Mouse (Mus musculus) hindbrain, embryonic 10.5 days (tissue): ENCODE measurements at regions not wholly inside any gene's neighbourhood (a gene's known extent, or its start where the extent isn't known, plus 50 kb on each side); places are given as distances from the start of the nearest gene placed in this dataset.

Experiments
- DNase-seq: peaks from one replicate; pipeline ENCODE4 v3.0.0-alpha.2; 2017; ENCODE audit warnings: low spot score
- H3K27ac ChIP-seq: fragments of 300-500 bp; sonication (generic); 2 replicates; pipeline ENCODE4 v1.5.1; 2016; ENCODE audit warnings: mild to moderate bottlenecking, moderate library complexity
- H3K27me3 ChIP-seq: fragments of 300-500 bp; sonication (generic); 2 replicates; pipeline ENCODE4 v1.6.1; 2016; ENCODE audit warnings: mild to moderate bottlenecking; ENCODE audit not compliant: poor library complexity, insufficient read depth, severe bottlenecking
- H3K36me3 ChIP-seq: fragments of 300-500 bp; sonication (generic); 2 replicates; pipeline ENCODE4 v1.6.1; 2016; ENCODE audit warnings: mild to moderate bottlenecking, moderate library complexity
- H3K4me1 ChIP-seq: fragments of 300-500 bp; sonication (generic); replicated peaks from 2 replicates; pipeline ENCODE4 v1.6.1; 2016; ENCODE audit warnings: mild to moderate bottlenecking
- H3K4me3 ChIP-seq: fragments of 300-500 bp; sonication (generic); 2 replicates; pipeline ENCODE4 v1.5.1; 2016; ENCODE audit warnings: mild to moderate bottlenecking, moderate library complexity
- H3K9me3 ChIP-seq: fragments of 300-500 bp; sonication (generic); 2 replicates; pipeline ENCODE4 v1.6.1; 2016; ENCODE audit warnings: mild to moderate bottlenecking, moderate library complexity
- WGBS: fragments of 180-500 bp; shearing (Covaris S2); methylation state at CpG from one replicate; pipeline ENCODE4 v1.1.7; 2016; 5-methylcytosine and 5-hydroxymethylcytosine counted together

DNA sequence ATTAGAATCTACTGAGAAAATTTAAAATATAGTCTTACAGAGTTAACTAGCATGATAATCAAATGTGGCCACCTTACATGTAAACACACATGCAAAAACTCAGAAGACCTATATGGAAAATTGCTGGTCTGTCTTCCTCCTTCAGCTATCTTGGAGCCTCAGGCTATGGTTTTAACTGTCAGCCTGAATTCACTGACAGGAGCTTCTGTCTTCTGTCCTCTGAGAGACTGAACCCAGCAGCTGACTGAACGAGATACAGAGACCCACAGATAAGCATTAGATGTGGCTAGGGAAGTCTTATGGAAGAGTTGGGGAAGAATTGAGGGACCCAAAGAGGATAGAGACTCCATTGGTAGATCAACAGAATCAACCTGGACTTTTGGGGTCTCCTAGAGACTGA lies 360.0 kb upstream of the Meox2 start:
- WGBS = 73% methylated on average over 1 of the region's 1 CpGs
- no peaks in the 10 kb centered on the region for H3K4me1 ChIP-seq

DNA sequence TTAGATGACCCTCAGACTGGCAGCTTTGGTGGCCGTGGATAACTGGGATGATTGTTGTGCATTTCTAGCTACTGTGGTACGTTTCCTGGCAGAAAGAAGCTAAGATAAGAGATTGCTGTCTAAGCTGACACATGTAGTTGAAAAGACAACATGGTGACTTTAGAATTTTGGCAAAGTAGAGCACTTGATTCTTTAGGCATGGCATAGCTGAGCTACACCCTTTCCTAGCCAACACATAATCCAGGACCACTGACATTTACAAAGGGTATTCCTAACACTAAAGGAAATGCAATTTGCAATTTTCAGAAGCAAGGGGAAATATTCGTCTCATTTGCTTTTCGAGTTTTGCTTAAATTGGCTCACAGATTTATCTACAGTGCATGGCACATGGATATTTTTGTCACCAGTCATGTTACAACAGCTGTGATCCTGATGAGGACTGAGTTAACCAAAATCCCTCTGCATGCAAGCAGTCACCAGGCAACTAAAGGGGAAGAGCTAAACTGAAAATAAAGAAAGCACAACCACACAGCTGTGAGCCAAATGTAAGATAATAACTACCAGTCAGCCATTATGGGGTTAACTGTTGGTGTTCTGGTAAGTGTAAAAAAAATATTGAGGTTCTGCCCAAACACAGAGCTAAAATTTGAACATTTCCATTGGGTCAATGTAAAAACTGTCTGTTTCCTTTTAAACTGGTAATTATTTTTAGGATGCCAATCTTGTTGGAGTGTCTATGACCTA lies 342.9 kb upstream of the Meox2 start:
- Histone ChIP-seq H3K36me3 (no peaks in the 10 kb centered on the region), H3K4me1 (no peaks in the 10 kb centered on the region), H3K9me3 (no peaks in the 10 kb centered on the region), H3K27me3 (no peaks in the 10 kb centered on the region), H3K4me3 (no peak overlapping the region), H3K27ac (no peak overlapping the region)
- 81% methylated on average over 4 of the region's 4 CpGs for WGBS
- no peak for DNase-seq

More for the DNA sequence above, 360.0 kb upstream of the Meox2 start:
- H3K27ac ChIP-seq = no peak overlapping the region
- H3K27me3 ChIP-seq = no peaks in the 10 kb centered on the region
- H3K4me3 ChIP-seq = no peak overlapping the region
- no peak for DNase-seq
- 0 out of 2 replicates have a peak, but pooled peaks cover 4% of the 10 kb centered on the region for H3K9me3 ChIP-seq
- no peaks in the 10 kb centered on the region for H3K36me3 ChIP-seq

DNA sequence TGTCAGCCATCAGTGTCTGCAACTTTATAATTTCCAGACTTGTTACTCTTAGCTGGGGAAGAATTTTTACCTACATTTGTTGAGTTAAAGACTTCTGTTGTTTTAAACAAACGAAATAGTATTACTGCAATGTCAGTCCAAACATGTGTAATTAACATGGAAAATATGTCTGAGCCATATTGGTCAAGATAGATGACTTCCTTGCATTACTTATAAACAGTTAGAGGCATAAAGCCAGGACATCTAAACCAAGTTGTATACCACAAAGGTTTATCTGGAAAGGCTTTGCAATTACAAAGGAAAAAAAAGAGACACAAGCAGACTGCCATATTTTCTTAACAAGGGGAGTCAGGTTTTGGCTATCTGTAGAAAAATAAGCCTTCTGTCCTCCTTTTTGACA lies 342.2 kb upstream of the Meox2 start:
- 58% methylated on average over 1 of the region's 1 CpGs for WGBS
- Histone ChIP-seq H3K27ac (no peak overlapping the region), H3K4me3 (no peak overlapping the region), H3K9me3 (no peaks in the 10 kb centered on the region), H3K36me3 (no peaks in the 10 kb centered on the region), H3K4me1 (no peaks in the 10 kb centered on the region), H3K27me3 (no peaks in the 10 kb centered on the region)
- DNase-seq = no peak

DNA sequence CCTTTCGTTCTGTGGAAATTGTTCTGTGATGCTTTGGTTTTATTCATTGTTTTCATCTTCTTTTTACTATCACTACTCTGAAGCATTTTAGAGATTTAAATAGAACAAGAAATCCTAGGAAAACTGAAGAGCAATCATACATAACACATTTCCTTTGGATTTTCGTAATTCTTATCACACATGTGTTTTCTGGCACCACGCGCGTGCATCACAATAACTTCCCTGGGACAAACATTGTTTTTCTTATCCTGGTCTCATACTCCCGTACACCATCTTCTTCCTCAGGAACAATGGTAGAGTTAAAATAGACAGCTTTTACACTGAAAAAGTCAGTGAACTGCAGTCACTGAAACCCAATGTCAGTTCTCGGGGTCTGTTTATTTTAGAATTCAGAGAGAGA lies 327.6 kb upstream of the Meox2 start:
- no peak overlapping the region for H3K4me3 ChIP-seq
- H3K27ac ChIP-seq = no peak overlapping the region
- H3K36me3 ChIP-seq = no peaks in the 10 kb centered on the region
- H3K4me1 ChIP-seq = no peaks in the 10 kb centered on the region
- H3K9me3 ChIP-seq = no peaks in the 10 kb centered on the region
- no peak for DNase-seq
- 89% methylated on average over 7 of the region's 7 CpGs for WGBS
- H3K27me3 ChIP-seq = no peaks in the 10 kb centered on the region

DNA sequence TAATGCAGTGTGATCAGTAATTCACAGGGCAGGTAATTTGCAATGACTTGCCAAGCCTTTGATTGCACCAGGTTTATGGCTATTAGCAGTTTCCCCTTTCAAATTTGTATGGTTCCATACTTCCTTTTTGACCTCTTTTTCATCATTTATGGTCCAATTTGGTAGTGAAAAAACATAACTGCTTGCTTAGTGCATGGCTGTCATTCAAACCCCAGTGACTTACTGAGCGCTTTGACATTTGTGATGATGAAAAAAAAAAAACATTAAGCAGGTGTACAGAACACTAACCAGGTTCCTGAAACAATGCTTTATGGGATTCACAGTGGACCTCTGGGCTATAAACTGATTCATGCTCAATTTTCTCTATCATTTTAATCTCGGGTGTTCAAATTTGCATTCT lies 317.5 kb upstream of the Meox2 start:
- Histone ChIP-seq H3K36me3 (no peaks in the 10 kb centered on the region), H3K4me3 (no peak overlapping the region), H3K27me3 (no peaks in the 10 kb centered on the region), H3K27ac (no peak overlapping the region), H3K4me1 (no peaks in the 10 kb centered on the region), H3K9me3 (no peaks in the 10 kb centered on the region)
- WGBS = 91% methylated on average over 2 of the region's 2 CpGs
- no peak for DNase-seq

DNA sequence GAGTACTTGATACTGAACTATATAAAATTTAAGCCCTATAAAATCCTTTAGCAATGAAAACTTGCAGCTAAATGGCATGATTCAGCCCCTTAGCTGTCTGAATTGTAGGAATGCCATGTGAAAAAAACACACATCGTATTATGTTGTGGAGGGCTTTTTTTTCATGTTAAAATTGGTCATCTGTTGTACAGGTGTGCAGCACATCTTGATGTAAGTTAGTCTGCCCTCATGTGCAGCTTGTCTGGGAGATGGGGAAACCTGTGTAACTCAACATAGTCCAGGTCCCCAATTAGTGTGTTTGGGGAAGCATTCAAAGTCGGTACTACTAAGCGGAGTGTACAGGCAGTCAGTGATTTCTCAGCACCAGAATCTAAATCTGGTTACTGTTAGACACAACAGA lies 316.9 kb upstream of the Meox2 start:
- Histone ChIP-seq H3K9me3 (no peaks in the 10 kb centered on the region), H3K27me3 (no peaks in the 10 kb centered on the region), H3K4me3 (no peak overlapping the region), H3K27ac (no peak overlapping the region), H3K4me1 (no peaks in the 10 kb centered on the region), H3K36me3 (no peaks in the 10 kb centered on the region)
- no peak for DNase-seq
- 92% methylated on average over 3 of the region's 3 CpGs for WGBS

DNA sequence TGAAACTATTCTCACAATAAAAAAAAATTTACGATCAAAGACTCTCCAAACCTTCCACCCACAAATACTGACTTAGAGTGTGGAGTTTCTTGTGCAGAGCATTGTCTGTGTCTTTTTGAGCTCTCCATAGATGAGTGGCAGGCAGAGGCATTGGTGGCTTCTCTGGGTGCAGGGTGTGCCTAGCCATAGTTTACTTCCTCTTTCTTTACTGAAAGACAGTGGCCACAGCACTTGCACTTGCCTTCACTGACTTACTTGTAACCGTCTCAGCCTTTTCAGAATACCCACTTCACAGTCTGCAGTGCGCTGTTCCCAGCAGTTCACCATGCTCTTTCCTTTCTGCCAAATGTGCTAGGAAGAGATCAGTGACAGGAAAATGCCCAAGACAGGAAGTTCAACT lies 316.1 kb upstream of the Meox2 start:
- H3K4me1 ChIP-seq = no peaks in the 10 kb centered on the region
- no peaks in the 10 kb centered on the region for H3K27me3 ChIP-seq
- no peak overlapping the region for H3K4me3 ChIP-seq
- 88% methylated on average over 3 of the region's 3 CpGs for WGBS
- H3K27ac ChIP-seq = no peak overlapping the region
- no peaks in the 10 kb centered on the region for H3K36me3 ChIP-seq
- no peaks in the 10 kb centered on the region for H3K9me3 ChIP-seq
- no peak for DNase-seq

DNA sequence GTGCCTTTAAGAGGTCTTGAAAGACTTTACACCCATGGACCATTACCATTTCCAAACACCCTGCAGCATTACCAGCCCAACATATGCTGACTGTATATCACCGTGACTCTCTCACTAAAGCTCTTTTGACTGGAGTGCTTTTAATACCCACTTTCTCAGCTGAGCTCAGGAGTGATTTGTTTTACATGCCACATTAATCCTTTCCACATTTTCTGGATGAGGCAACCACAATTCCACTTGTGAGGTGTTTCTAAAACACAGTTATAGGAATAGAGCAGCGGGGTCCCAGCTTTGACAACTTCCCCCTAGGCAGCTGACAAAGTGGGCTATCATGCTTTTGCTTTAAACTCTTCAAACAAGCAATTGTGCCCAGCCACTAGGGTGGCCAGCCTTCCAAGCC lies 314.5 kb upstream of the Meox2 start:
- Histone ChIP-seq H3K27me3 (no peaks in the 10 kb centered on the region), H3K36me3 (no peaks in the 10 kb centered on the region), H3K9me3 (no peaks in the 10 kb centered on the region), H3K4me3 (no peak overlapping the region), H3K27ac (no peak overlapping the region), H3K4me1 (no peaks in the 10 kb centered on the region)
- DNase-seq = no peak
- WGBS = 55% methylated on average over 2 of the region's 2 CpGs

DNA sequence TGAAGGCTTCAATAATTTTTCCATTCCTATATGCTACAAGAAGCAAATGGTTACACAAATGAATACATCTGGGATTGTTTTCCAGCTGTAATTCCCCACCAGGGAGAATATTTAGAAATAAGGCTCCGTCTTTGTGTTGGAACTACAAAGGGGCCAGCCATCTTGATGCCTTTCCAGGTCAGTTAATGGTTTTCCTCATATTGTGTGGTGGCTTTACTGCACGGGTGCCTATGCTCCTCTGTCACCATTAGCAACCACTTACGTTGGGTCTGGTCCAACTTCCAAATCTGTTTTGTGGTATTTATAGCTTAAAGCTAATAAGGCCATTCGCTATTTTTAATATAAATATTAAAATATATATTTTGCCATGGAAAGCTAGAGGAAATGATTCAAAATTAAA lies 312.1 kb upstream of the Meox2 start:
- no peak for DNase-seq
- Histone ChIP-seq H3K27ac (no peak overlapping the region), H3K4me3 (no peak overlapping the region), H3K9me3 (no peaks in the 10 kb centered on the region), H3K4me1 (no peaks in the 10 kb centered on the region), H3K27me3 (no peaks in the 10 kb centered on the region), H3K36me3 (no peaks in the 10 kb centered on the region)
- 85% methylated on average over 4 of the region's 4 CpGs for WGBS

DNA sequence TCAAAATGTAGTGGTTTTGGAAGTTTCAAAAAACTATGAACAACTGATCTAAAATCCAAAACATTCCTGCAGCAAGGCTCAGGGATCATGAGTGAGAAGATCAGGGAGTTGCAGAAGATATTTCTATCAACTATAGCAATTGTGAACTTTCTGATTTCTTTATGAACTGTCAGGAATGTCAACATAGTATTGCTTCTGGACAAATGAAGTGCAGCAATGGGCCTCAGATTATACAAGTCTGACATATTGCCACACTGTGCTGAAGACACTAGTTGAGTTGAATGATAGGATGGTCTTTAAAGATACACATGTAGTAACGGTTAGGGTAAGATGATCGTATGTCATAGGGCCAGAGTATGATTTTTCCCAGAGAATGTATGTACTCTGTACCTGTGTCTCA lies 290.4 kb upstream of the Meox2 start:
- no peaks in the 10 kb centered on the region for H3K36me3 ChIP-seq
- H3K4me1 ChIP-seq = no peaks in the 10 kb centered on the region
- no peaks in the 10 kb centered on the region for H3K9me3 ChIP-seq
- H3K4me3 ChIP-seq = no peak overlapping the region
- no peaks in the 10 kb centered on the region for H3K27me3 ChIP-seq
- no peak for DNase-seq
- no peak overlapping the region for H3K27ac ChIP-seq
- 97% methylated on average over 2 of the region's 2 CpGs for WGBS

DNA sequence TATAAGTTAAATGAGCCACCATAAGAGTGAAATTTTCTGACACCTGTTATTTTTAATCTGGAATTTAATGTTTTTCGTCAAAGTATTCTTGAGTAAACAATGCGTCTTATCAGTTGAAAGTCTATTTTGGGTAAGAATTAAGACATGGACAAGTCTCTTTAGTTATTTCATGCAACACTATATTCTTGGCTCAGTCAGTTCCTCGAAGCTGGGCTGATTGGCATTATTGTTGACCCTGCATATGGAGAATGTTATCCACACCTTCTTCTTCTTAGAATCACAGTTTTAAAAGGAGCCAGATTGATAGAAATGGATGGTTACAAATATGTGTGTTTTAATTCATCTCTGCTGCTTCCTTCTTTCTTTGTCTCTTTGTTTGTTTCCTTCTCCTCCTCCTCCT lies 289.5 kb upstream of the Meox2 start:
- no peak for DNase-seq
- Histone ChIP-seq H3K27me3 (no peaks in the 10 kb centered on the region), H3K36me3 (no peaks in the 10 kb centered on the region), H3K9me3 (no peaks in the 10 kb centered on the region), H3K27ac (no peak overlapping the region), H3K4me3 (no peak overlapping the region), H3K4me1 (no peaks in the 10 kb centered on the region)
- whole genome bisulfite sequencing = 91% methylated on average over 3 of the region's 3 CpGs

DNA sequence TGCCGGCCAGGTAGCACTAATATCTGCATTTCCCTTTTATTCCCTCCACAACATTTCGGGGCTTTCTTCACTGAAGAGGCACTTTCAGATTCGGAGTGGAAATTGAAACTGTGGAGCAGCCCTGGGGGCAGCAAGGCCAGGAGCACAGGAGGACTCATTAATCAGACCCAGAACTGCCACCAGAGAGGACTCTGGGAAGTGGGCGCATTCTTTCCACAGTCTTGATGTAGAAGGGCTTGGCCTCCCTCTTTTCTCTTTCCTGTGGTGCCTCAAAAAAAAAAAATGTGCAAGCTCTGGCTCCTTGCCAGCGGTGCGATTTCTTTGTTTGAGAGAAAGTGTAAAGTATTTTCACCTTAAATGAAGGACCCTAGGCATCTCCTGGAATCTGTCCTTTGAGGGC lies 281.6 kb upstream of the Meox2 start:
- H3K4me3 ChIP-seq = no peak overlapping the region
- no peaks in the 10 kb centered on the region for H3K36me3 ChIP-seq
- DNase-seq = no peak

DNA sequence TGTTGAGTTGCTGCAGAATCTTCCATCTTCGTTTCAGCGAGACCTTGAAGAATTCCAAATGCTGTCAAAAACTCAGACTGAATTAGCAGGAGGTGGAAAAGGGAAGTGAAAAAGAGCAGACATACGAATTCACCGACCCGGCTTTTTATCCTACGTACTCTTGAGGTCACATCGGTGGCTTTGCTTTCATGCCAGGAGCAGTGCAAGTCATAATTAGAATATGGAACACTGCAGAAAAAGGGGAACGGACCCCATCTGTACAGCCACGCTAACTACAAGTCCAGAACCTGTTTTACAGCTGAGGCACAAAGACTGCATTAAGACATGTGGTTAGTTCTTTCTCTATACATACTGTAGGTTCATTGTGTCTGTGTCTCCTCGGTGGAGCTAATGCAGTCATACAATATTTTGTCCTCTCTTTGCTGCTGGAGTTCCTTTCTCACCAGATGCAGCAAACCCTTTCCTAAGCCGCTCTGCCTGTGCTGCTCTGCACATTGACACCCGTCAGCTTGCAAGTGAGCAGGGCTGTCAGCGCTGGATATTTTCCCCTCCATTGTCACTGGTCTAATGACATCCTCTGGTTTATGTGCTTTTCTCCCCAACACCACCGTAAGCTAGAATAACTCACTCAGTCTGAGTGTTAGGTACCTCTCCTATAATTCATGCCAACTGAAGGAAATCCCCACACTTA lies 276.9 kb upstream of the Meox2 start:
- Histone ChIP-seq H3K4me1 (no peaks in the 10 kb centered on the region), H3K9me3 (no peaks in the 10 kb centered on the region), H3K27me3 (no peaks in the 10 kb centered on the region), H3K27ac (no peak overlapping the region), H3K4me3 (no peak overlapping the region), H3K36me3 (no peaks in the 10 kb centered on the region)
- DNase-seq = no peak
- WGBS = 89% methylated on average over 14 of the region's 14 CpGs

More for the DNA sequence above, 281.6 kb upstream of the Meox2 start:
- Histone ChIP-seq H3K9me3 (no peaks in the 10 kb centered on the region), H3K27me3 (no peaks in the 10 kb centered on the region), H3K4me1 (no peaks in the 10 kb centered on the region), H3K27ac (no peak overlapping the region)
- WGBS = 74% methylated on average over 6 of the region's 6 CpGs
